Mouse (Mus musculus): ENCODE data around the gene Thsd4.

GRCm38 (mm10) chr9:60545361-60546096 is 23.7 kb upstream of the Thsd4 start:
- TF ChIP-seq HCFC1 (IDR thresholded peaks at IDR 0.05; ENCODE audit: borderline replicate concordance, insufficient read depth, low read length), result no peak
- no peak for TF ChIP-seq ZC3H11A (IDR thresholded peaks at IDR 0.05; ENCODE audit: borderline replicate concordance, low read depth, low read length)
- TF ChIP-seq CHD2 (IDR thresholded peaks at IDR 0.05; ENCODE audit: low read depth, low read length), result no peak
